In genomic region chr15:11364112-11364511, GRCm38 (mm10) we compare ENCODE assay signal across 12 mouse cellular contexts. TPM values are rescaled to one million over a fixed set of nuclear protein-coding genes. Genes with fewer than 3 reads are reported as not detected.
DNase-seq lines count a peak whose midpoint lies in the region; ATAC-seq and TF ChIP-seq lines count a peak whose summit lies in the region.
"Had no signal": no experiment of that assay in that cellular context is flagged by ENCODE, and none has a peak within 500 bp of the region (broad histone marks: within the 10 kb centered on the region; RNA-seq: fewer than 3 reads in every experiment).

No protein-coding gene starts in this region.

- no peak overlapping the region for H3K4me3 ChIP-seq in hindbrain, embryonic 13.5 days
- no peak overlapping the region for H3K4me3 ChIP-seq in hindbrain, embryonic 11.5 days (ENCODE audit: low read depth, low read length)
- H3K4me3 ChIP-seq in neural tube, embryonic 14.5 days (ENCODE audit: low read depth, low read length): no peak overlapping the region
- H3K4me3 ChIP-seq in neural tube, embryonic 15.5 days (replicated peaks): no peak overlapping the region
- no peak overlapping the region for H3K4me3 ChIP-seq in hindbrain, embryonic 14.5 days (replicated peaks; ENCODE audit: low read length)
- no peak overlapping the region for H3K4me3 ChIP-seq in myocyte
- H3K4me3 ChIP-seq: embryonic facial prominence, embryonic 13.5 days; limb, embryonic 13.5 days; liver, embryonic 15.5 days had no signal

- WGBS in hindbrain, embryonic 13.5 days: 35% methylated on average over 2 of the region's 2 CpGs
- WGBS in hindbrain, embryonic 11.5 days: 64% methylated on average over 2 of the region's 2 CpGs
- 34% methylated on average over 2 of the region's 2 CpGs for WGBS in neural tube, embryonic 14.5 days
- 30% methylated on average over 2 of the region's 2 CpGs for WGBS in neural tube, embryonic 15.5 days
- WGBS in hindbrain, embryonic 14.5 days: 40% methylated on average over 2 of the region's 2 CpGs

- H3K79me2 ChIP-seq in myocyte (ENCODE audit: control insufficient read depth, insufficient read depth): no peaks in the 10 kb centered on the region

- no peak overlapping the region for H3K27ac ChIP-seq in hindbrain, embryonic 13.5 days
- H3K27ac ChIP-seq in hindbrain, embryonic 11.5 days (ENCODE audit: low read depth, low read length): no peak overlapping the region
- H3K27ac ChIP-seq in neural tube, embryonic 14.5 days (ENCODE audit: low read depth, low read length): no peak overlapping the region
- no peak overlapping the region for H3K27ac ChIP-seq in neural tube, embryonic 15.5 days (replicated peaks)
- H3K27ac ChIP-seq in hindbrain, embryonic 14.5 days: no peak overlapping the region
- H3K27ac ChIP-seq: embryonic facial prominence, embryonic 13.5 days; limb, embryonic 13.5 days; liver, embryonic 15.5 days had no signal

- H3K4me1 ChIP-seq in hindbrain, embryonic 13.5 days (replicated peaks): no peaks in the 10 kb centered on the region
- H3K4me1 ChIP-seq in hindbrain, embryonic 11.5 days (replicated peaks; ENCODE audit: control insufficient read depth, insufficient read depth, low read length): no peaks in the 10 kb centered on the region
- H3K4me1 ChIP-seq in neural tube, embryonic 14.5 days (ENCODE audit: control insufficient read depth, insufficient read depth, low read length): no peaks in the 10 kb centered on the region
- H3K4me1 ChIP-seq in neural tube, embryonic 15.5 days: no peaks in the 10 kb centered on the region
- no peaks in the 10 kb centered on the region for H3K4me1 ChIP-seq in hindbrain, embryonic 14.5 days (replicated peaks; ENCODE audit: control insufficient read depth, insufficient read depth, low read length)
- H3K4me1 ChIP-seq: embryonic facial prominence, embryonic 13.5 days; limb, embryonic 13.5 days; liver, embryonic 15.5 days had no signal

- H3K36me3 ChIP-seq in hindbrain, embryonic 13.5 days: no peaks in the 10 kb centered on the region
- H3K36me3 ChIP-seq in hindbrain, embryonic 11.5 days (ENCODE audit: control insufficient read depth, insufficient read depth, low read length): no peaks in the 10 kb centered on the region
- no peaks in the 10 kb centered on the region for H3K36me3 ChIP-seq in neural tube, embryonic 14.5 days (ENCODE audit: control insufficient read depth, insufficient read depth, low read length)
- H3K36me3 ChIP-seq in neural tube, embryonic 15.5 days: no peaks in the 10 kb centered on the region
- H3K36me3 ChIP-seq in hindbrain, embryonic 14.5 days (replicated peaks; ENCODE audit: control insufficient read depth, insufficient read depth): no peaks in the 10 kb centered on the region
- H3K36me3 ChIP-seq in myocyte (ENCODE audit: control insufficient read depth, insufficient read depth): no peaks in the 10 kb centered on the region
- H3K36me3 ChIP-seq: embryonic facial prominence, embryonic 13.5 days; limb, embryonic 13.5 days; liver, embryonic 15.5 days had no signal

- peak; percentile 85 for ATAC-seq in hindbrain, embryonic 13.5 days (ENCODE audit: low FRiP score)
- ATAC-seq in hindbrain, embryonic 11.5 days (ENCODE audit: low FRiP score): no peak
- ATAC-seq in neural tube, embryonic 14.5 days (ENCODE audit: low read depth): peak; percentile 56; the same call in 1 of the 2 replicates
- no peak for ATAC-seq in neural tube, embryonic 15.5 days (ENCODE audit: low FRiP score)
- peak; percentile 56 for ATAC-seq in hindbrain, embryonic 14.5 days (ENCODE audit: low FRiP score)
- ATAC-seq: lung, postnatal 0 days had no signal

- no peak overlapping the region for H3K9ac ChIP-seq in hindbrain, embryonic 13.5 days
- no peak overlapping the region for H3K9ac ChIP-seq in hindbrain, embryonic 11.5 days (ENCODE audit: low read depth, low read length)
- no peak overlapping the region for H3K9ac ChIP-seq in neural tube, embryonic 14.5 days (replicated peaks; ENCODE audit: low read depth, low read length)
- H3K9ac ChIP-seq in neural tube, embryonic 15.5 days (replicated peaks): no peak overlapping the region
- H3K9ac ChIP-seq in hindbrain, embryonic 14.5 days: no peak overlapping the region
- H3K9ac ChIP-seq: embryonic facial prominence, embryonic 13.5 days; limb, embryonic 13.5 days; liver, embryonic 15.5 days had no signal

- no peaks in the 10 kb centered on the region for H3K27me3 ChIP-seq in hindbrain, embryonic 13.5 days
- H3K27me3 ChIP-seq in hindbrain, embryonic 11.5 days (ENCODE audit: control insufficient read depth, insufficient read depth, low read length): no peaks in the 10 kb centered on the region
- H3K27me3 ChIP-seq in neural tube, embryonic 14.5 days (ENCODE audit: control insufficient read depth, insufficient read depth, low read length): no peaks in the 10 kb centered on the region
- no peaks in the 10 kb centered on the region for H3K27me3 ChIP-seq in neural tube, embryonic 15.5 days (replicated peaks)
- no peaks in the 10 kb centered on the region for H3K27me3 ChIP-seq in hindbrain, embryonic 14.5 days (ENCODE audit: control insufficient read depth, insufficient read depth, low read length)
- H3K27me3 ChIP-seq in myocyte (ENCODE audit: control insufficient read depth, insufficient read depth, insufficient read length): peaks cover 12% of the 10 kb centered on the region
- H3K27me3 ChIP-seq: embryonic facial prominence, embryonic 13.5 days; limb, embryonic 13.5 days; liver, embryonic 15.5 days had no signal

- no peak for DNase-seq in hindbrain, embryonic 11.5 days (ENCODE audit: low spot score)
- DNase-seq in hindbrain, embryonic 14.5 days (ENCODE audit: low spot score): no peak
- DNase-seq in yolk sac, embryonic 10.5 days (ENCODE audit: low spot score): no peak
- DNase-seq: cerebellum, adult 9-11 months had no signal

- H3ac ChIP-seq in myocyte (ENCODE audit: control insufficient read depth, insufficient read length): no peak overlapping the region

- no peak overlapping the region for H3K4me2 ChIP-seq in hindbrain, embryonic 13.5 days
- no peak overlapping the region for H3K4me2 ChIP-seq in hindbrain, embryonic 11.5 days (replicated peaks; ENCODE audit: low read depth, low read length)
- H3K4me2 ChIP-seq in neural tube, embryonic 14.5 days (ENCODE audit: low read depth, low read length): no peak overlapping the region
- no peak overlapping the region for H3K4me2 ChIP-seq in neural tube, embryonic 15.5 days
- no peak overlapping the region for H3K4me2 ChIP-seq in hindbrain, embryonic 14.5 days (replicated peaks)
- no peak overlapping the region for H3K4me2 ChIP-seq in myocyte (ENCODE audit: low read depth)
- H3K4me2 ChIP-seq: embryonic facial prominence, embryonic 13.5 days; limb, embryonic 13.5 days; liver, embryonic 15.5 days had no signal

- no peaks in the 10 kb centered on the region for H3K9me3 ChIP-seq in hindbrain, embryonic 13.5 days
- H3K9me3 ChIP-seq in hindbrain, embryonic 11.5 days (ENCODE audit: control insufficient read depth, low read length): no peaks in the 10 kb centered on the region
- H3K9me3 ChIP-seq in neural tube, embryonic 14.5 days (ENCODE audit: control insufficient read depth, low read length): no peaks in the 10 kb centered on the region
- no peaks in the 10 kb centered on the region for H3K9me3 ChIP-seq in neural tube, embryonic 15.5 days (replicated peaks)
- no peaks in the 10 kb centered on the region for H3K9me3 ChIP-seq in hindbrain, embryonic 14.5 days (ENCODE audit: control insufficient read depth, low read length)
- H3K9me3 ChIP-seq: embryonic facial prominence, embryonic 13.5 days; limb, embryonic 13.5 days; liver, embryonic 15.5 days had no signal

- no peak for TF ChIP-seq POLR2A in myocyte (IDR thresholded peaks at IDR 0.05; ENCODE audit: insufficient read length, low read depth)

TF ChIP-seq in myocyte, 11 proteins besides CTCF, POLR2A, EP300 and RAD21:
- TF ChIP-seq USF1 (IDR thresholded peaks at IDR 0.05; ENCODE audit: low read depth) (no peak), MAX (IDR thresholded peaks at IDR 0.05; ENCODE audit: low read depth) (no peak), TCF12 (IDR thresholded peaks at IDR 0.05; ENCODE audit: insufficient read depth, poor library complexity, severe bottlenecking) (no peak), CEBPB (IDR thresholded peaks at IDR 0.05; ENCODE audit: insufficient read depth, poor library complexity, severe bottlenecking) (0 out of 2 replicates have a peak, but pooled peaks have one; percentile 46), REST (IDR thresholded peaks at IDR 0.05; ENCODE audit: insufficient read depth, insufficient read length) (no peak)
TF ChIP-seq in myocyte: peak in this region for 1.

RNA-seq across cellular contexts. Expression of gene Tars, which starts 35.4 kb away (rescaled TPM):
- polyA plus RNA-seq in hindbrain, embryonic 13.5 days (2015; fragmentation: Nextera tagmentation; extraction: Ambion mirVana): 53.1 and 57.4 TPM in 2 replicates
- polyA plus RNA-seq in hindbrain, embryonic 11.5 days (2014; fragmentation: Nextera tagmentation; extraction: Ambion mirVana): 84.6 and 94.7 TPM in 2 replicates
- polyA plus RNA-seq in neural tube, embryonic 14.5 days (2014; fragmentation: Nextera tagmentation; extraction: Ambion mirVana): 45.4 and 50.0 TPM in 2 replicates
- 41.1 and 48.6 TPM in 2 replicates for polyA plus RNA-seq in neural tube, embryonic 15.5 days (2015; fragmentation: Nextera tagmentation; extraction: Ambion mirVana)
- 42.8 and 50.3 TPM in 2 replicates for polyA plus RNA-seq in hindbrain, embryonic 14.5 days (2014; fragmentation: Nextera tagmentation; extraction: Ambion mirVana)
- polyA plus RNA-seq in myocyte (2012; fragmentation: generic; extraction: Trizol): 138 TPM

Comparison
In these comparisons a context has a peak if more than half of its experiments do, and no peak if none do; other contexts are left out.
1. ATAC-seq: peak in hindbrain, embryonic 13.5 days (single experiment), neural tube, embryonic 14.5 days (single experiment) and hindbrain, embryonic 14.5 days (single experiment); none in hindbrain, embryonic 11.5 days (single experiment) and neural tube, embryonic 15.5 days (single experiment).